Mouse (Mus musculus): ENCODE data around the gene Gtf2i. TPM values are rescaled to one million over a fixed set of nuclear protein-coding genes. Genes with fewer than 3 reads are reported as not detected.

Gene Gtf2i
- total RNA-seq, 1 experiment: 64.3 TPM

- Histone ChIP-seq H3K36me3 (ENCODE audit: control insufficient read depth, insufficient read depth, low read length, poor library complexity, severe bottlenecking) (peaks cover 70% of the 10 kb centered on the region), H3K9me3 (ENCODE audit: control insufficient read depth, insufficient read depth, low read depth, low read length) (no peaks in the 10 kb centered on the region), H3K4me1 (ENCODE audit: control insufficient read depth in 2 of 2, insufficient read depth in 2 of 2, low read length in 2 of 2, poor library complexity in 1 of 2) (no peaks in the 10 kb centered on the region; a peak in 2 of 4 replicates), H3K4me3 (ENCODE audit: insufficient read depth in 1 of 2, low read depth in 1 of 2, low read length in 2 of 2, poor library complexity in 1 of 2, severe bottlenecking in 1 of 2) (no peak overlapping the region), H3K27ac (ENCODE audit: insufficient read depth, low read depth, low read length, poor library complexity, severe bottlenecking) (no peak overlapping the region), H3K9ac (ENCODE audit: insufficient read depth, low read depth, low read length, poor library complexity, severe bottlenecking) (no peak overlapping the region)
- TF ChIP-seq CHD2 (IDR thresholded peaks at IDR 0.05; ENCODE audit: low read depth, low read length) (no peak), ZNF384 (IDR thresholded peaks at IDR 0.05; ENCODE audit: low read depth, low read length) (no peak), ZC3H11A (IDR thresholded peaks at IDR 0.05; ENCODE audit: borderline replicate concordance, low read depth, low read length) (no peak), MAFK (IDR thresholded peaks at IDR 0.05; ENCODE audit: insufficient read depth, low read depth, low read length) (no peak), HCFC1 (IDR thresholded peaks at IDR 0.05; ENCODE audit: borderline replicate concordance, insufficient read depth, low read length) (no peak)
- in situ Hi-C loops (cut with MboI; ENCODE audit: low sequenced_read_pairs in 2 of 2, unreplicated experiment in 2 of 2): no loop called here
- no peak for DNase-seq (ENCODE audit: low read depth, low spot score)
Measured at GRCm38 (mm10) chr5:134258395-134258794, 56.2 kb downstream of the Gtf2i start.

DNA sequence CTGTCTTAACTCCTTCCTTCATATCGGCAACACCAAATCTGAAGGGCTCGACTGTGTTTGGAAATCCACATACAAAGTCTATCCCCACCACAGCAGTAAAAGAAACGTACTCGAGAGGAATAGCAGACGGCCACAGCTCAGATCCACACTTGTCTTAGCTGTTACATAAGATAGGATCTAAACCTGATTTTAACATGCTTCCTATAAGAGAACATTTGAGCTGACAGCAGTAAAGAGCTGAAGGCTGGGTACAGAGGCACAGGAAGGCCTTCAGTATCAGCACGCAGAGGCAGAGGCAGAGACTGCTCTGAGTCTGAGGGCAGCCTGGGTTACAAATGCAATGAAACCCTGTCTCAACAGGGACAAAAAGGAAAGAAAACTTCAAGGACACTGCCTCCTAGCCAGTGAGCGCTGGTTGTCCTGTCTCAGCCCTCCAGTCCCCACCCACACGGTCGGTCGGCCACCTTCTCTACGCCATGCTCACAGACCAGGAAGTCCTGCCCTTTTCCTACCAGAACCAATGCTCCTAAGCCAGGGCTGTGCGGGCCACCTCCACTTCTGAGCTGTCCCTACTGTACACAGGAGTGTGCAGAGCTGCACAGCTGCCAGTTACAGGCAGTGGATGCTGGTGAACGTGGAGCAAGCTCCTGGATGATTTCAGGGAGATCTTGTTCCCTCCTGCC, 57.1 kb downstream of the Gtf2i start:
- H3K9ac ChIP-seq (ENCODE audit: insufficient read depth, low read depth, low read length, poor library complexity, severe bottlenecking): no peak overlapping the region
- H3K9me3 ChIP-seq (ENCODE audit: control insufficient read depth, insufficient read depth, low read depth, low read length): no peaks in the 10 kb centered on the region
- TF ChIP-seq ZNF384 (IDR thresholded peaks at IDR 0.05; ENCODE audit: low read depth, low read length): no peak
- TF ChIP-seq CHD2 (IDR thresholded peaks at IDR 0.05; ENCODE audit: low read depth, low read length): no peak
- no peak for TF ChIP-seq ZC3H11A (IDR thresholded peaks at IDR 0.05; ENCODE audit: borderline replicate concordance, low read depth, low read length)
- TF ChIP-seq MAFK (IDR thresholded peaks at IDR 0.05; ENCODE audit: insufficient read depth, low read depth, low read length): no peak
- no peak for TF ChIP-seq HCFC1 (IDR thresholded peaks at IDR 0.05; ENCODE audit: borderline replicate concordance, insufficient read depth, low read length)
- H3K4me1 ChIP-seq (ENCODE audit: control insufficient read depth in 2 of 2, insufficient read depth in 2 of 2, low read length in 2 of 2, poor library complexity in 1 of 2): no peaks in the 10 kb centered on the region; a peak in 2 of 4 replicates
- H3K4me3 ChIP-seq (ENCODE audit: insufficient read depth in 1 of 2, low read depth in 1 of 2, low read length in 2 of 2, poor library complexity in 1 of 2, severe bottlenecking in 1 of 2): no peak overlapping the region
- H3K27ac ChIP-seq (ENCODE audit: insufficient read depth, low read depth, low read length, poor library complexity, severe bottlenecking): no peak overlapping the region
- H3K36me3 ChIP-seq (ENCODE audit: control insufficient read depth, insufficient read depth, low read length, poor library complexity, severe bottlenecking): peaks cover 71% of the 10 kb centered on the region
- in situ Hi-C loops (cut with MboI; ENCODE audit: low sequenced_read_pairs in 2 of 2, unreplicated experiment in 2 of 2): no loop called here
- no peak for DNase-seq (ENCODE audit: low read depth, low spot score)

DNA sequence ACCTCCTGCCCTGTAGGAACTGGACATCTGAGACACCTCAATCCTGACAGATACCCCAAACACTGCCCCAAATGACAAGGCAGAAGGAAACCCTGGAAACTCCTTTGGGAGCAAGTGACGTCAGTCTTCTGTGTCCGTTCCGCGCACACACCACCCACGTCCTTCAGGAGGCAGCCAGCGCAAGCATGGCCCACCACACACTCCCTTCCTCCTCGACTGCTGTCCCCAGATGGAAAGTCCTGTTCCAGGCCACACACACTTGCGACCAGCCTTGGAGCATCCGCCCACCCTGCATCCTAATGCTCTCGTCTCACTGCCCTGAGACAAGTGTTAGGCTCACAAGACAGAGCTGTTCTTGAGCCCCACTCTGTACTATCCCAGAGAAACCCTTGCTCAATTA, 59.3 kb downstream of the Gtf2i start:
- no peak overlapping the region for H3K9ac ChIP-seq (ENCODE audit: insufficient read depth, low read depth, low read length, poor library complexity, severe bottlenecking)
- no peaks in the 10 kb centered on the region for H3K9me3 ChIP-seq (ENCODE audit: control insufficient read depth, insufficient read depth, low read depth, low read length)
- no peak overlapping the region for H3K4me3 ChIP-seq (ENCODE audit: insufficient read depth in 1 of 2, low read depth in 1 of 2, low read length in 2 of 2, poor library complexity in 1 of 2, severe bottlenecking in 1 of 2)
- in situ Hi-C loops (cut with MboI; ENCODE audit: low sequenced_read_pairs in 2 of 2, unreplicated experiment in 2 of 2): no loop called here
- H3K36me3 ChIP-seq (ENCODE audit: control insufficient read depth, insufficient read depth, low read length, poor library complexity, severe bottlenecking): peaks cover 59% of the 10 kb centered on the region
- H3K27ac ChIP-seq (ENCODE audit: insufficient read depth, low read depth, low read length, poor library complexity, severe bottlenecking): no peak overlapping the region
- TF ChIP-seq ZNF384 (IDR thresholded peaks at IDR 0.05; ENCODE audit: low read depth, low read length) (no peak), CHD2 (IDR thresholded peaks at IDR 0.05; ENCODE audit: low read depth, low read length) (no peak), HCFC1 (IDR thresholded peaks at IDR 0.05; ENCODE audit: borderline replicate concordance, insufficient read depth, low read length) (no peak), MAFK (IDR thresholded peaks at IDR 0.05; ENCODE audit: insufficient read depth, low read depth, low read length) (no peak), ZC3H11A (IDR thresholded peaks at IDR 0.05; ENCODE audit: borderline replicate concordance, low read depth, low read length) (no peak)
- no peak for DNase-seq (ENCODE audit: low read depth, low spot score)
- H3K4me1 ChIP-seq (ENCODE audit: control insufficient read depth in 2 of 2, insufficient read depth in 2 of 2, low read length in 2 of 2, poor library complexity in 1 of 2): no peaks in the 10 kb centered on the region; a peak in 2 of 4 replicates

DNA sequence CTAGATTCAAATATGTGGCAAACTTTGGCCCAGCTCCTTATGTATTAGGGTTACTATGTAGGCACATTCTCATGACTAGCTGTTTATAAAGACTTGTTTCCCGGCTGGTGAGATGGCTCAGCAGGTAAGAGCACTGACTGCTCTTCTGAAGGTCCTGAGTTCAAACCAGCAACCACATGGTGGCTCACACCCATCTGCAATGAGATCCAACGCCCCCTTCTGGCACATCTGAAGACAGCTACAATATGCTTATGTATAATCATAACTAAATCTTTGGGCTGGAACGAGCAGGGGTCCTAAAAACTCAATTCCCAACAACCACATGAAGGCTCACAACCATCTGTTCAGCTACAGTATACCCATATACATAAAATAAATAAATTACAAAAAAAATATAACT, 60.8 kb downstream of the Gtf2i start:
- no peak for DNase-seq (ENCODE audit: low read depth, low spot score)
- TF ChIP-seq ZNF384 (IDR thresholded peaks at IDR 0.05; ENCODE audit: low read depth, low read length): no peak
- no peak for TF ChIP-seq ZC3H11A (IDR thresholded peaks at IDR 0.05; ENCODE audit: borderline replicate concordance, low read depth, low read length)
- TF ChIP-seq CHD2 (IDR thresholded peaks at IDR 0.05; ENCODE audit: low read depth, low read length): no peak
- H3K9me3 ChIP-seq (ENCODE audit: control insufficient read depth, insufficient read depth, low read depth, low read length): no peaks in the 10 kb centered on the region
- H3K9ac ChIP-seq (ENCODE audit: insufficient read depth, low read depth, low read length, poor library complexity, severe bottlenecking): no peak overlapping the region
- peaks cover 60% of the 10 kb centered on the region for H3K36me3 ChIP-seq (ENCODE audit: control insufficient read depth, insufficient read depth, low read length, poor library complexity, severe bottlenecking)
- in situ Hi-C loops (cut with MboI; ENCODE audit: low sequenced_read_pairs in 2 of 2, unreplicated experiment in 2 of 2): no loop called here
- no peak overlapping the region for H3K27ac ChIP-seq (ENCODE audit: insufficient read depth, low read depth, low read length, poor library complexity, severe bottlenecking)
- H3K4me1 ChIP-seq (ENCODE audit: control insufficient read depth in 2 of 2, insufficient read depth in 2 of 2, low read length in 2 of 2, poor library complexity in 1 of 2): no peaks in the 10 kb centered on the region; a peak in 1 of 4 replicates
- no peak overlapping the region for H3K4me3 ChIP-seq (ENCODE audit: insufficient read depth in 1 of 2, low read depth in 1 of 2, low read length in 2 of 2, poor library complexity in 1 of 2, severe bottlenecking in 1 of 2)

Measured in ES-E14 (cell line).